Mouse (Mus musculus) erythroid progenitor cell, adult 5-6 weeks (primary cell): Measurements from ENCODE around the gene Hap1. TPM values are rescaled to one million over a fixed set of nuclear protein-coding genes. Genes with fewer than 3 reads are reported as not detected.

Source experiments
- ATAC-seq: replicated peaks from 2 replicates; pipeline ENCODE4 v1.8.0; 2016; ENCODE audit warnings: moderate number of reproducible peaks, mild to moderate bottlenecking, moderate TSS enrichment, inconsistent platforms; ENCODE audit not compliant: poor library complexity, low FRiP score, severe bottlenecking
- total RNA-seq, 2 experiments: library from RNA; stranded (forward) in 1 of 2; stranded (reverse) in 1 of 2; fragments of 150-400 nt in 1 of 2; fragments of 186-747, 209-891 nt in 1 of 2; gene quantifications; 2 replicates each; pipeline versions ENCODE4 v1.2.3 to v1.2.4; 2015 to 2017; ENCODE audit warnings: low replicate concordance in 2 of 2

Hap1 gene
- total RNA-seq, 2 experiments from 2014 or later = not detected

GRCm38 (mm10) chr11:100391081-100391883, 35.4 kb upstream of the Hap1 start:
- ATAC-seq = no peak

DNA sequence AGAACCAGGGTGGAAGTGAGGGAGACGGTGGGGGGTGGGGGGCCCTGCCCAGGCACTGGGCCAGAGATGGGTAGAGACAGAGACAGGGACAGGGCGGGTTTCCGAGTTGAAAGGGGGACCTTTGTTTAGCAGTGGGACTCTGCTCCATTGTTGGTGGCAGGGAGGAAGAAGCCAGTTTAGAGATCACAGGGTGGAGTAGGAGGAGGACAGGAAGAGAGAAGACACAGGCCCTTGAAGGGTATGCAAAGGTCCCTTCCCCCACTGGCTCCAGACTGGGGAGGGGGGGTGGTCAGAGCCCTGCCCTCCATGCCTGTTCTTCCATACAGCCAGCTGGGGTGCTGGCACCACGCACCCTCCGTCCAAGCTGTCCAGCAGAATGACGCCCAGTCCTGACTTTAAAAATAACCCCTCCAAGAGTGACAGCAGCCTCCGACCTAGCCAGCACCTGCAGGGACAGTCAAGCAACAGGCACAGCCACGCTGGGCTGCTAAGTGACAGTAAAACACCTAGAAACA, 34.1 kb upstream of the Hap1 start:
- ATAC-seq = no peak

DNA sequence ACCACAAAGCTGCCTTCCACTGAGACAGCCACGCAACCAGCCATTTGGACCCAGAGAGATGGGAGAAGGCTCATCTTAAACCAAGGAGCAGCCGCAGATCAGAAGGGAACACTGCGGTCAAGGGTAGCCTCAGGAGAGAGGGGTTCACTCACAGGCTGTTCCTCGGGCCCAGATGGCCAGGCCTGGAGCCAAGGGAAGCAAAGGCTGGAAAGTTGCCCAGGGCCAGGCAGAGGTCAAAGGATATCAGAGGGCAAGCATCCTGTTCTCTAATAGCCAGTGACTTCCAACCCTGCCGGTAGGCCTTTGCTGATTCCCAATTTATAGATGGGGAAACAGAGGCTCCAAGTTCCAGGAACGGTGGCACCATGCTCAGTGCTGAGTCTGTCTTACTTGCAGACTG, 32.7 kb upstream of the Hap1 start:
- no peak for ATAC-seq

GRCm38 (mm10) chr11:100387589-100388375, 31.9 kb upstream of the Hap1 start:
- ATAC-seq = no peak

DNA sequence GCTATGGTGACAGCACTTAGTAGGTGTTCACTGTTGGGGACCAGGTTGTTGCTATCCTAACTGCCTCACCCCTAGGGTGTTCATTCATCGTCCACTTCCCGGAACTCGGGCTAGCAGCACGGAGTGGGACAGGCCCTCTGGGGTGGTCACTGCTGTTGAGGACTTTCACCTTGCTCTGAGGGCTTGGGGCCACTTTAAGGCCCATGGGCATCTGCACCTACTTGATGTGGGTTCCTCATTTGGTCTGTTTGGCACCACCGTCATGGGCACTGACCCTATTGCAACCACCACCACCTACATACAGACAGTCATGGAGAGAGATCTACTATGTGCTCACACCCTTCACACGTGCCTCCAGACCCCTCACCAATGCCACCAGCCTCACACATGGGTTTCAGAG, 31.2 kb upstream of the Hap1 start:
- no peak for ATAC-seq

DNA sequence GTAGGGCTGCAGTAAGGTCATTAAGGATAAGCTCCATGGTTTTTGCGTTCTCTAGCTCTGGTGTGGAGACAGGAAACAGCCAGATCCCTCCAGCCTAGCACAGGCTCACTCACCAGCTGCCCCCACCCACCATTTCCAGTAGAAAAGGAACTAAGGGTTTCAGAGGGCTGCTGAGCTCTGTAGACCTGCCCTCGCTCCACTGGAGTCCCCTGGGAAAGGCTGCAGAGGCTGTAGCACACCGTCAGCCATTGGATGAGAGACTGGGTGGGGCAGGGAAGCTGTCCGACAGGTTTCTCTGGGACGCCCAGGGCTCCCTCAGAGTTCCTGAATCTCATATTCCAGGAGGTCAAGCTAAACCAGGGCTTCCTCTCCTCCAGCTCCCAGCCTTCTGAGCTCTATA, 30.7 kb upstream of the Hap1 start:
- ATAC-seq = no peak

- no peak for ATAC-seq
These were observed 29.1 kb upstream of the Hap1 start for GRCm38 (mm10) chr11:100385016-100385415.

GRCm38 (mm10) chr11:100382682-100383081, 26.8 kb upstream of the Hap1 start:
- ATAC-seq = no peak

DNA sequence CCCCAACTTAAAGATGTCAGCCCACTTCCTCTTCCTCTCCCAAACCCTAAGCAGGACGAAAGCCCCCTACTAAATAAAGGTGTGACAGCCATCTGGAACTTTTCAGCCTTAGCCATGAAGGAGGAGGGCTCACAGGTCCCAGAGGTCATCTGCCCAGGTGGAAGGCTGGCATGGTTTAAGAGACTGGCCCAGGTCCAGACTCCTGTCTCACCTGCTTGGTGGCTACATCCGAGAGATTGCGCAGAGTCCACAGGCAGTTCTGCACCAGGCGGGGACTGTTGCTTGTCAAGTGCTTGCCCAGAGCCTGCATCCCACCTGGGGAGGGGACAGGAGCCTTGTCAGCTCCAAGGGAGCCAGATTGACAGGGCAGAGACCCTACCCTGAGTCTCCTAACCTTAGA, 23.4 kb upstream of the Hap1 start:
- no peak; the same call in 1 of the 2 replicates for ATAC-seq

GRCm38 (mm10) chr11:100378446-100378845, 22.5 kb upstream of the Hap1 start:
- ATAC-seq = no peak

DNA sequence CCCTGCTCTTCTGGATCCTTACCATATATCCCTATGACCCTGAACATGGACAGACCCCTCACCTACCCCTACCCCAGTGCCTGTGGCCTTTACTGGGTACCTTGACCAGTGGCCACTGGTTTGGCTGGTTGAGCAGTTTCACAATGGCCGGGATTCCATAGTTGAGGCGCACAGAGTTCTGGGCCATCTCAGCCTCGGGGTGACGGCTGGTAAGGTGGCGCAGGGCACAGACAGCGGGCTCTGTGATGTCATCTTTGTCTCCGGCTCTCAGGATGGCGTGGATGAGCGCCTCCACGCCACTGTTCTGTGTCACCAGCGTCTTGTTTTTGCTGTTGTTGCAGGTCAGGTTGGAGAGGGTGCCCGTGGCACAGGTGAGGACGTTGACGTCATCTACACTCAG, 22.1 kb upstream of the Hap1 start:
- ATAC-seq = no peak

- ATAC-seq = no peak
These were observed 20.9 kb upstream of the Hap1 start for GRCm38 (mm10) chr11:100376746-100377389.

- ATAC-seq = no peak
These were observed 20.1 kb upstream of the Hap1 start for GRCm38 (mm10) chr11:100376005-100376404.

DNA sequence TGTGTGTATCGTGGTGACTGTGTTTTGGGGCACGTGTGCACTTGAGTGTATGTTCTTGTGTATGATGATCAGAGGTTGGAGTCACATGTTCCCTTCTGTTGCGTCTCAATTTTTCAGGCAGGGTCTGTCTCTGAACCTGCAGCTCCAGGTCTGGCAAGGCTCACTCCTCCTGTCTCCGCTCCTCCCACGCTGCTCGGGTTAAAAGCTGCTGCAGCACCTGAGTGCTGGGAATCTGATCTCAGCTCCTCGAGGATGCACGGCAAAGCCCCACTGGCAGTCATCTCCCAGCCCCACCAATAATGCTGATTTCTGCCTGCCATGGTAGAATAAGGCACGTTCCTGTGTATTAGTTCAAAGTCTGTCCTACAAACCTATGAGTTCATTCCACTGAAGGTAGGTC, 19.2 kb upstream of the Hap1 start:
- ATAC-seq = no peak

GRCm38 (mm10) chr11:100371981-100372558, 16.1 kb upstream of the Hap1 start:
- ATAC-seq = no peak

GRCm38 (mm10) chr11:100369822-100370221, 13.9 kb upstream of the Hap1 start:
- ATAC-seq = no peak

- ATAC-seq = no peak
These were observed 13.2 kb upstream of the Hap1 start for GRCm38 (mm10) chr11:100369145-100369544.

DNA sequence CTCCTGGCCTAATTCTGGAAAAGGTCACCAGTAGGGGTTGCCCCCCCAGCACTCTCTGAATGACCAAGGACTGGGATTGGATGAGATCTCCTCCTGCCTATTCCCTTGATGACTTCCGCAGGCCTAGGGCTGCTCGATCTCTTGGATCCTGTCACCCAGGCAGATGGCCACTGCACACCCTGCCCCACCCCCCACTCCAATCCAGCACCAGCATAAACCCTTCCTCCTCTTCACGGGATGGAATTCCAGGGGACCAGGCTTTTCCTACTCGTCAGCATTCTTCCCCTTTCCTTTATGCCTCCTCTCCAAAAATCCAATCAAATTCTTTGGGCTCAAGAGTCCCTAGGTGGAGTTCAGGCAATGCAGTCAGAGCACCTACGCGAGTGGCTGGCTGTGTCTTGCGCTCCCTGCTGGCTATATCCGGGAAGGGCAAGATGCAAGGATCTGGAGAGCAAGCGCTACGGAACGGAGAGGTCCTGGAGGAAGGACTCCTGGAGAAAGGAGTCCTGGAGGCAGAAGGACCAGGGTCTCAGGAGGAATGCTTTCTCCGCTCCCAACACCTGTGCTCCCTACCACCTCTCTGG, 7.1 kb upstream of the Hap1 start:
- peak; percentile 50 for ATAC-seq

DNA sequence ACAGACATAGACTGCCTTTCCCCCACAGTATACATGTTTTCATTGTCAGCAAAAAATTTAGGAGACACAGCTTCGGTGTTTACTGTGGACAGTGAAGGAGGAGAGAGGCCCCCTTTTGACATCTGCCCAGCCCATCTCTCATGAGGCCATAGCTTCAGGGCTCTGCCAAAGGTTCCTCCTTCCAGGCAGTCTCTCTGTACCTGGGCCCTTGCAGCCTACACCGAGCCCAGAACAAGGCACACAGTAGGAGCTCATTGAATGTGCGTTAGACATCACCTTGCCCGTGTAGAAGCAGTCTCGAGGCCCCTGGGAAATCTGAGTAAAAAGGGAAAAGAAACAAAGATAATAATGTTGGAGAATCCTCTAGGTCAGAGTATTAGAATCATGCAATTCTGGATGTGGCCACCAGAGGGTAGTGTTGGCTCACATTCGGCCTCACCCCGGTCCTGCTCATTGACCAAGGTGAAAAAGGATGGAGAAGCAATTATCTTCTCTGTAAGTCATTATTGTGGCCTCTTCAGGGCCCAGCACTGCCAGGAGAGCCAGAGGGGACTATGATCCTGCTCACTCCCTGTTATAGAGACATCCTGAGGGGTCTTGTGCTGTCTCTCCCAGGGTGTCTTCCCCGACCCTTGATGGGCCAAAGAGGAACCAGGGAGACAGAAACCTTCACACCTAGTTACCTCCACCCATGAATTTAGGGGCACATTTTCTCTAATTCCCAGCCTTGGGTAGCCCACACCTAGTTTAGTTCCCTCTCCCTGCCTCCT, 6.5 kb upstream of the Hap1 start:
- peak; percentile 63; the same call in 1 of the 2 replicates for ATAC-seq
